Mouse (Mus musculus) cortical plate, adult 2 months (tissue): ENCODE results near the gene Igf2bp1.

Experiments used
- CTCF ChIP-seq: fragments of 200-500 bp; IDR thresholded peaks from 2 replicates; pipeline ENCODE4 v1.5.1; 2011; ENCODE audit warnings: mild to moderate bottlenecking, control low read depth, low read length; ENCODE audit not compliant: insufficient read depth; ENCODE audit errors: extremely low read depth
- POLR2A ChIP-seq: fragments of 200-500 bp; IDR thresholded peaks from 2 replicates; pipeline ENCODE4 v1.6.1; 2011; ENCODE audit warnings: mild to moderate bottlenecking, low read length, control low read depth; ENCODE audit not compliant: insufficient read depth; ENCODE audit errors: extremely low read depth

GRCm38 (mm10) chr11:95989864-95990263 lies 15.9 kb downstream of the Igf2bp1 start:
- no peak for TF ChIP-seq CTCF
- no peak for TF ChIP-seq POLR2A
